Mouse (Mus musculus) embryo, embryonic 10.5 days (tissue): ENCODE measurements around the gene Prss43.
A peak's percentile ranks its signal among the peaks of the same experiment; 100 is the strongest.
"Not testable (repeated sequence)": the region's sequence is repeated elsewhere in the genome, so short reads cannot be mapped to it uniquely, and the experiment has no call there.

Source experiments
- DNase-seq: peaks from one replicate; pipeline ENCODE4 v3.0.0-alpha.2; 2015; ENCODE audit warnings: low spot score

Prss43 gene

GRCm38 (mm10) chr9:110826390-110826789, at the start of gene Prss43:
Prss43 (plus strand) TSS chr9:110826690.
- no peak for DNase-seq

DNA sequence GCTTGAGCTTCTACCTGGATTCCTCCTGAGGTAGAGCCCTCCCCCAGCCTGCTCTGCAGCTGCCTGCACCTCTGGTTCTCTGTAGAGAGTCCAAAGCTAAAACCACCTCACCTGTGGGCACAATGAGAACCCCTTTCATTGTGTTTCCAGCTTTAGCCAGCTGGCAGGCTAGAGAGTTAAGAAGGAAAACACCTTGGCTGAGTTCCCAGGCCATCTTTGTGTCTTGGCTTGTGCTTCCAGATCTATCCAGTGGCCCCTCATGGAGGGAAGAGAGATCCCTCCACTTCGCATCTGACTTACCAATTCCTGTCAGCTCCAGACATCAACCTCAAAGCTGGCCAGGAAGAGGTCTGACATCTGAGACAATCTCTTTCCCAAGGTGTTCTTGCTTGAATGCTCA, 48.4 kb upstream of the Prss43 start:
- DNase-seq, result no peak

DNA sequence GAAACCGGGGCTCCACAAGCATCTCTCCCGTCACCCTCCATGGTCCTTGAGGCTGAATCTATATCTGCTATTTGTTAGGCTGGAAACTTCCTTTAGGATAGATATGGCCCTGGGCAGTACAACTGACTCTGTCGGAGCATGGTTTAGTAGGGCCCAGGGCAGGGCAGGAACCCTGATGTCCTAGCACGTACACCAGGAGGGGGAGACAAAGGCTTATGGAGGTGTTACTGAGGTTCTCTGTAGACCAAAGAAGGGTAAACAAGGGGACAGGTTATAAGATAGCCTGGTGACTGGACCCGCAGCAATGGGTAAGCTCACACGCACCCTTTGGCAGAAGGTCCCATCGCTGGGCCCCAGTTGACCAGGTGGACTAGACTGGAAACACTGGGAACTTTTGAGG, 47.9 kb upstream of the Prss43 start:
- DNase-seq, result no peak

- peak; percentile 69 for DNase-seq
These were observed 47.1 kb upstream of the Prss43 start for GRCm38 (mm10) chr9:110779242-110779913.

GRCm38 (mm10) chr9:110781256-110781721, 45.2 kb upstream of the Prss43 start:
- DNase-seq, result peak; percentile 96

DNA sequence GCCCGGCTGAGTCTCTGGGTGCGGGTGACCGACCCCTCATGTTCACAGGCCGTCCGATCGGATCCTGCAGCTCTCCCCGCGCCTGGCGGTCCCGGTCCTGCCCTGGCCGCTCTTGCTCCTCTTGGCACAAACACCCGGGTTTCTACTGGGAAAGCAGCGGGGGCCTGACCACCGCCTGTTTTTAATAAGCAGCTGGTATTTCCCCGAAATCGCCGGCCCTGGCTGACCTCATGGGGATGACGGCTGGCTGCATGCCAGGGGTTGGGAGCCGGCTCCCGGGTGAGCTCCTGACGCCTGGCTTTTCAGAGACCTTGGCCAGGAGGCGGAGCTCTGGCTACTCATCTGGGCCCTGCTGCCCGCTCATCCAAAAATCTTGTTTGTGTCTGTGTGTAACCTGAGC, 44.8 kb upstream of the Prss43 start:
- DNase-seq, result peak; percentile 83

DNA sequence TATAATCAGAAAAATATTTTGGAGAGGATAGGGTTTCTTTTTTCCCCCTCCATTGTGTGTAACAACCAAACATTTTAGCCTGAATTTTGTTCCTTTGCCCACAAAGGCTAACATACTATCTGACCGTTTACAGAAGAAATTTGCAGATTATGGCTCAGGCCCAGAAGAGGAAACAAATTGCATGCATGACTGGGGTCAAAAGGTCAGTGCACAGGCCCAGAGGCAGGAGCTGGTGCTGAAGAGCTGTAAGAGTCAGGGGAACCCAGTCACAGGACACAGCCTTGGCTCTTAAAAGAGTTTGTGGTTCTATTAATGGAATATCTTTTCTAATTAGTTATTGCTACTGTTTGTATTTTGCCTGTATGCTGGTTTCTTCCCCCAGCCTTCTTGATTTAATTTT, 42.9 kb upstream of the Prss43 start:
- peak; percentile 48 for DNase-seq

DNA sequence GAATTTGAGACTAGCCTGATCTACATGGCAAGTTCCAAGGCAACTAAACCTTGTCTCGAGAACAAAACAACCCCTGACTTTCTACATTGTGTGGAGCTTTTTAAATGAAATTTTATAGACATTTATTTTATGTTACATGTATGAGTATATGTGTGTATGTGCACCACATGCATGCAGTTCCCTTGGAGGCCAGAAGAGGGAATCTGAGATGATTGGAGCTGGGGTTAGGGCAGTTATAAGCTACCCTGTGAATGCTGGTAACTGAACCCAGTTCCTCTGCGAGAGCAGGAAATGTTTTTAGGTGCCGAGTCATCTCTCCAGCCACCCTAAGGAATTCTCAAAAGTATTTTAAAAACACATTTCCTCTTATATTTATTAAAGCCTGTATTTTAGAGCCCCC, 38.3 kb upstream of the Prss43 start:
- DNase-seq, result no peak

GRCm38 (mm10) chr9:110790462-110790861, 36.0 kb upstream of the Prss43 start:
- no peak for DNase-seq

DNA sequence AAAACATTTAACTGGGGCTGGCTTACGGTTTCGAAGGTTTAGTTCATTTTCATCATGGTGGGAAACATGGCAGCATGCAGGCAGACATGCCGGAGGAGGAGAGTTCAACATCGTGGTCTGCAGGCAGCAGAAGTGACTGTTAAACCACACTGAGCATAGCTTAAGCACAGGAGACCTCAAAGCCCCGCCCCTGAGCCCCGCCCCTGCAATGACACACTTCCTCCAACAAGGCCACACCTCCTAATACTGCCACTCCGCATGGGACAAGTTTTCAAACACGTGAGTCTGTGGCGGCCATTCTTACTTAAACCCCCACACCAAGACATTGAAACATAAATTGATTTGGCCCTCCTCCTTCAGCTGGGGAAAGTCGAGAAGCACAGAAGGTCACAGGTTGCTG, 29.5 kb upstream of the Prss43 start:
- no peak for DNase-seq

- no peak for DNase-seq
These were observed 28.6 kb upstream of the Prss43 start, which contains the start of gene Prss42 for GRCm38 (mm10) chr9:110797866-110798265. Prss42 (plus strand) TSS chr9:110798166.

DNA sequence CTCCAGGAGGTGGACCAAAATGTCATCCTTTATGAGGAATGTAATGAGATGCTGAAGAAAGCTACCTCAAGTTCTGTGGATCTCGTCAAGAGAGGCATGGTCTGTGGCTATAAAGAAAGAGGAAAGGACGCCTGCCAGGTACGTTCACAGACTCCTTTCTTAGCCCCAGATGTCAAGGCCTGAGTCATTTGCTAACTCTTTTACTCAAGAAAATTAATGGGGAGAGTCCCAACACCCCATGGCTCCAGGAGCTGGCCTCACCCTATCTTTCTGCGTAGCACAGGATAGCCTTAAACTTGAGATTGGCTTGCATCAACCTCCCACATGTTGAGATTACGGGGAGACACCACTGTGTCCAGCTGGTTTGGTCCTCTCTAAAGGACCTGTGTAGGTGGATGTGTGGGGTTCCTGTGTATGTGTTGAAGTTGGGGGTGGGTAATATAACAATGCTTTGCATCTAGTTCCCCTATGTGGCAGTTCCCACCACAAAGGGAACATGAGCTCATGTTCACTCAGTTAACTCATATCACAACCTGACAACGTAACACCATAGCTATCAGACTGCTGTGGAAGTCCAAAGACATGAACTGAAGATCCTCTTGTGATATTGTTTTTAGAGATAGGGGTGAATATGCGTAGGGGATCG, 25.5 kb upstream of the Prss43 start:
- DNase-seq, result no peak

GRCm38 (mm10) chr9:110803294-110803693, 23.2 kb upstream of the Prss43 start:
- DNase-seq, result no peak

- DNase-seq, result no peak
These were observed 16.4 kb upstream of the Prss43 start for GRCm38 (mm10) chr9:110810051-110810450.

DNA sequence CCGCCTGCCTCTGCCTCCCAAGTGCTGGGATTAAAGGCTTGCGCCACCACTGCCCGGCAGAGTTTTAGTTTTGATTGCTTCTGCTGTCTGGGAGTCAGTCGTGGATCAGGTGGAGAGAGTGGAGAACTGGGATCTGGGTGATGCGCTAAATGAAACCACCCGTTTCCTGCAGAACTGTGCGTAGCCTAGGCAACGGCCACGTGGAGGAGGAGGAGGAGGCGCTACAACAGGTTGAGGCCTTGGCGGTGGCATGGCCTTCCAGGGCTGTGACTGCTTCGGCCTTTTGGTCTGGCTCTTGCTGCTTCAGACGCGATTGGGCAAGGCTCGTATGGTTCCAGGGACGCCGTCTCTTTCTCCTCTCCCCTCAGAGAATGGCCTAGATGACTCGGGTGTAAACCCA, 12.7 kb upstream of the Prss43 start, which contains the start of gene Prss44:
Prss44 (plus strand) TSS at position 206 of the 400 bp plus-strand sequence.
- DNase-seq, result no peak

- not testable (repeated sequence) for DNase-seq
These were observed 5.9 kb upstream of the Prss43 start for GRCm38 (mm10) chr9:110820546-110820945.

DNA sequence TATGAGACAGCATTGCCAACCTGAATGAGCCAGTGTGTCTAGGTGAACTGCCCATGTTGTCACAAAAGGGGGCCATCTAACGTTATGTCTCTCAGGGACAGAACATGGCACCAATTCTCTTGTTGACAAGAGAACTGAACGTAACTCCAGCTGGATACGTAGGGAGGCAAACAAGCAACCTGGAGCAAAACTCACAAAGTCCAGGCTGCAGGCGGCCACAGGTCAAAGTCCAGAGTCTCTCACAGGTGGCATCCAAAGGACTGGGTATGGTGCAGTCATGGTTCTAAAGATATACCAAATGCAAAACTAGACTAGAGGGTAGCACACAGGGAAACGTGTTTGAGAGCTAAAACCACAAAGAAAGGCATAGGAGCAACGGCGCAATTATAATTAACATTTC, 5.1 kb upstream of the Prss43 start:
- no peak for DNase-seq

- DNase-seq, result no peak
These were observed 1.1 kb upstream of the Prss43 start for GRCm38 (mm10) chr9:110825426-110825825.

DNA sequence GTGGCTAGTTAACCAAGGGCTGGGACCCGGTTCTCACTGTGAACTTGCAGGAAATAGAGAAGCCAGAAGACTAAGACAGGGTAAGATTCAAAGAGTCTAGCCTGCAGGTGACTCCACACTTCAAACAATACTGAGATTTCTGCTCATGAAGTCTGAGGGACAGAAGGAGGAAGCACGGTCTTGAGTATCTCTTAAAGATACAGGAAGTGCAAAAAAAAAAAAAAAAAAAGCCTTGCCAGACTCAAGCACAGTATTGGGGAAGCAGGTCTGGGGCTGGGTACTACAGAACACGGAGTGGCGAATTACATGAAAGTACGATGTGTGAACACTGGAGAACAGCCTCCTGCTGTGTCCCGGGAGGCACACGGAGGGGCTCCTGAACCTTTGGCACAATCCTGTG, 658 bp upstream of the Prss43 start:
- DNase-seq, result no peak

GRCm38 (mm10) chr9:110833021-110833420, 6.5 kb downstream of the Prss43 start:
- no peak for DNase-seq

DNA sequence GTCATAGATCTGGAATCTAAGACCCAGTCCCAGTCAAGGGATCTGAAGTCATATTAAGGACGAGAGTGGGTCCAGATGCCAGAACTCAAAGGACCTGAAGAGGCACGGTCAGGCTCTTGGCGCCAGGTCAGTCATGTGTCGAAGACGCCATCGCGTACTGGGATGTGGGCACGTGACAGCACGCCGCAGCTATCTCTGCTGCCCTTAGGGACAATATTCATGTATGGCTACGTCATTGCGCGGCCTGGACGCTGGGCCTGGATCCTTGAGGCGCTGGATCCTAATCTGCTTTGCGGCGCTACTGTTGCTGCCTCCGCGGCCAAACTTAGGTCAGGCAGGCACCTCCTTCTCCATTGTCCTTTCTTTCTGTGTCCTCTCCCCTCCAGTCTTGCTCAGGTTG, 7.9 kb downstream of the Prss43 start, which contains the start of gene Prss45:
Prss45 (plus strand) TSS at position 178 of the 400 bp plus-strand sequence.
- DNase-seq, result no peak

DNA sequence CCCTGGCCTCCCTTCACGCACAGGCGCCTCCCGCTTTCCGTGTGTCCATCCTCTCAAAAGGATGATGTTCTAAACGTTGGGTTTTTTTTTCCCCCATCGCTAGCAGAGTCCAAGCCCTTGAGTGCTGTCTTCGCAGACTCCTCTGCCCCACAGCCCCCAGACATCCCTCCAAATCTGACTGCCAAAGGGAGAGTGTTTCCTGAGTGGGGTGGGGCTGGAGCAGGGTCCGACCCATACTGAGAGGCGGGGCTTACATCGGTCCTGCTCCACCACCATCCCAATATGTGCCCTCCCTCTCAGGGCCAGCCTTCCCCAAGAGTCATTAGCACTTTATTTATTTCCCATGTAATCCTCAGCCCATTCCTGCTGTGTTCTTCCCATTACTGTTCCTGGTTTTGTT, 8.5 kb downstream of the Prss43 start:
- DNase-seq, result no peak

DNA sequence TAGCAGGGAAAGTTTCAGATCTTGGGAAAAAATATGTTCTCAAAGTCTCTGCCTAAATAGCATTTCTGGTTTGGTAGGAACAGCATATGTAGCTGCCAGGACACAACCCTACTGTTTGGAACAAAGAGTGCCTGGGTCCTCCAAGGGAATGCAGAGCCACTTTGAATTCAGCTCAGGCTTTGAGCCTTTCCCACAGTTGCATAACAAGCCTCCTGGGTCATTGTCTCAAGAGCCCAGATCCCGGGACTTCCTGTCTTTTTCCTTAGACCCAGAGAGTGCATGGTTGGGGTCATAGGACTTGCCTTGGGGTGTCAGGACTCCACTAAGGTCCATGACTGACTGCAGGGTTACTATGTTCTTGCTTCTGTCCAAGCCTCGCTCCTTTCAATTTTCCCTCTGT, 9.6 kb downstream of the Prss43 start:
- DNase-seq, result no peak

- DNase-seq, result no peak
These were observed 14.4 kb downstream of the Prss43 start for GRCm38 (mm10) chr9:110840905-110841304.
